Mouse (Mus musculus): Measurements from ENCODE around the gene Pgam5.

Pgam5 gene

DNA sequence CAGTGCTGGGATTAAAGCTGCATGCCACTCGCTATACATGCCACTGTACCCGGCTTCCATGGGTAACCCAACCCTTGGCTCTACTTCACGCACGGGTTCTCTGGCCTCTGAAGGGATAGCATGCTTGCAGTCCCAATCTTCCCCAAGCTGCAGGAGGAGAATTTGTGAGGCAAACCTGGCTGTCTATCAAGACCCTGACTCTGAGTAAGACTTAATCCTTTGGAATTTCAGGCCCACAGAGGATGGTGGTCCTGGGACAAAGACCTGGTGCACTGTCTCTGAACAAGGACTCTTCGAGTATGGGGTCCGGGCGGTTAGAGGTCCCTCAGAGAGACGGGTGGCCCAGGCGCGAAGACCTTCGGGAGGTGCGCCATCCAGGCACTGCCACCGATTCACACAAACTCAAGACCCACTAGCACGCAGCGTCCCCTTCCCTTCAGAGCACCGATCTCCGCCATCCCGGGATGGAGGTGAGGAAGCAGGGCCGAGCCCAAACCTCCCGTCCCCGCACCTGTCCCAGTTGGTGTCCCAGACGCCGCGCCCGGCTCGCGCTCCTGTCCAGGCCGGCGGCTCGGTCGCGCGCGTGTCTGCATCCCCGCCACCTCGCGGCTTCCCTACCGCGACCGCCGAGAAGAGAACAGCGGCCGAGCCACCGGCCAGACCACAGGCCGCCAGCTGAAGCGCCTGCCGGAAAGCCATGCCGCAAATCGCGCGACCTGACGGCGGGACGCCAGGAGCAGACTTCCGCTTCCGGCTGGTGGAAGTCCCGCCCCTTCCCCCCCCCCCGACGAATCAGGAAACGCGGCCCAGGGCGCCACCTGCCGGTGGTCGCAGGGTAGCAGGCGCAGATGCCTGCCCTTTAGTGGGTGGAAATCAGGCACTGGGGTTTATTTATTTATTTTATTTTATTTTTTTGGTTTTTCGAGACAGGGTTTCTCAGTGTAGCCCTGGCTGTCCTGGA, at the start of gene Pgam5:
TSS of gene Pgam5 (minus strand) at position 773 of the 961 bp plus-strand sequence.
- peak; percentile 86 for DNase-seq (ENCODE audit: low spot score)

GRCm38 (mm10) chr5:110313127-110313526, 43.4 kb upstream of the Pgam5 start:
- no peak for DNase-seq (ENCODE audit: low spot score)

DNA sequence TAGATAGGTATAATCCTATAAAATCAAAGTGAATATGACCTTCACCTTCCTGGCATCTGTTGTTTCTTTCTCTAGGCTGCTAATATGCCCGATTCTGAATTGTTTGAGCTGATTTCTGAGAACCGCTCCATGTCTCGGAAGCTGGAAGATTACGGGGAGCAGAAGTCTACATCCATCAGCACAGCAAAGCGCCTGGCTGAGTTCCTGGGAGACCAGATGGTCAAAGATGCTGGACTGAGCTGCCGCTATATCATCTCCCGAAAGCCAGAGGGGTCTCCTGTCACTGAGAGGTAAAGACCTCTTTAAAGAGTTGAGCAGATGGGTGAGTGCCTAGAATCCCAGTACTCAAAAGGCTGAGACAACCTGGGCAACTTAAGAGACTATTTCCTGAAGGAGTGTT, 39.1 kb upstream of the Pgam5 start:
- no peak for DNase-seq (ENCODE audit: low spot score)

DNA sequence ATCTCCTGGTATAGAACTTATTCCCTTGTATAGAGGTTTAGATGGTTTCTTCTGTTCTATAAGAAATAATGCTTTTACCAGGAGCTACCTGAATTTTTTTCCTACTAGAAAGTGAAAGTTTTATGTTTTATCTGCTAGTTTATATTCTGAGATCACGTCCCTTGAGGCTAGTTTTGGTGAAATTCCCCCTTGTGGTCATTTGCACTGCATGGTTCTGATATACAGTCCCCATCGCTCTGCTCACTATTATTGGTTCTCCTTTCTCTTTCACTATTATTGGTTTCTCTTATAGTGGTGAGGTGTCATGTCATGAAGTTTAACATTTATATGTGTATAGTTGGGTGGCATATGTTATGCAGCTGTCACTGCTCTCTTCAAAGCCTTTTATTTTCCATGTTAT, 30.9 kb upstream of the Pgam5 start:
- DNase-seq (ENCODE audit: low spot score): no peak

DNA sequence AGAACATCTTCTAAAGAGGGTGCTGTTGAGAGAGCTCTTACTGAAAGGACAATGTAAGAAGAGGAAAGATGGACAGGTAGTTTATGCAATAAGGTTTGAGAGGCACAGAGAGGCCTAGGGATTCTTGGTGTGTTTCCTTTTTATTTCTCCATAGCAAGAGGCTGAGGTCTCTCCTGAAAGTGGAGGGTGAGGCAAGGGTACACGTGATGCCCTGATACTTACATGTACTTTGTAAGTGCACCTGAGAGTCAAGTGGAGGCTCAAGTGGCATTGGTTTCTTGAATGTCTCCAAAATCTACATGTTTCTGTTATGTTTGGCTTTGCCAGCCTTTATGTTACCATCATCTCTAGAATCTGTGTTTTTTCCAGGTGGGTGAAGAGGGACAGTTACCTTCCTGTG, 26.9 kb upstream of the Pgam5 start:
- no peak for DNase-seq (ENCODE audit: low spot score)

DNA sequence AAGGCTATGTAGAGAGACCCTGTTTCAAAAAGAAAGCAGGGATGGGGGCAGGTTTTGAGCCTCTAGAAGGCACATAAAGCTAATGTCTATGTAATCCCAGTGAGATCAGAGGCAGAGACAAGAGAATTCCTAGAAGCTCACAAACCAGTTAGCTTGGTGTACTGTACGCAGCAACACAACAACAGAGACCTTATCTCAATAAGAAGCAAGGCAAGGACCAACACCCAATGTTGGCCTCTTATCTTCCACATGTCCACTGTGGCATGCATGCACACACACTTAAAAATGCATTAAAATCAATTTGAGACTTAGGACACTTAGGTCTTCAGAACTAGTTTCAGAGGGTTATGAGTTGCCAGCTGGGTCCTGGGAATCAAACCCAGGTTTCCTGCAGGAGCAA, 21.9 kb upstream of the Pgam5 start:
- no peak for DNase-seq (ENCODE audit: low spot score)

- DNase-seq (ENCODE audit: low spot score): no peak
Measured at GRCm38 (mm10) chr5:110287084-110287475, 17.4 kb upstream of the Pgam5 start.

DNA sequence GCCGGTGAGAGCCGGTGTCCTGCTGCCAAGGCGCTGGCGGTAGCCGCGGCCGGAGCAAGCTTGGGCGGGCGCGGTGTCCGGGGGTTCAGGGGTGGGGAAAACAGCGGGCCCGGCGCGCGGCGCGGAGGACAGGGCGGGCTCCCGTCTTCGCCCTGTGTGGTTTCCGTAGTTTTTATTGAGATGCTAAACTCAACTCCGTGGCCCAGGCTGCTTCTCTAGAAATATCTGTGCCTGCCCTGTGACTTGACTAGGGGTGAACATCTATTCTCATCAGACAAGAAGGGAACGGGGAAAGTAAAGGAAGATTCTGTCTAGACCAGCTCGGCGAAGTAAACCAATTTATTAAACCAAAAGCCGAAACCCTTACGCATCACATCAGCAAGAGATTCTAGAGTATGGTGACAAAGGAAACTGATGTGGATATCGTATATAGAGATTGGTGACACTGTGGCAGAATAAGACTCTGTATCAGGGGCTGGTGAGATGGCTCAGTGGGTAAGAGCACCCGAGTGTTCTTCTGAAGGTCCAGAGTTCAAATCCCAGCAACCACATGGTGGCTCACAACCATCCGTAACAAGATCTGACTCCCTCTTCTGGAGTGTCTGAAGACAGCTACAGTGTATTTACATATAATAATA, 16.9 kb upstream of the Pgam5 start:
- no peak for DNase-seq (ENCODE audit: low spot score)

DNA sequence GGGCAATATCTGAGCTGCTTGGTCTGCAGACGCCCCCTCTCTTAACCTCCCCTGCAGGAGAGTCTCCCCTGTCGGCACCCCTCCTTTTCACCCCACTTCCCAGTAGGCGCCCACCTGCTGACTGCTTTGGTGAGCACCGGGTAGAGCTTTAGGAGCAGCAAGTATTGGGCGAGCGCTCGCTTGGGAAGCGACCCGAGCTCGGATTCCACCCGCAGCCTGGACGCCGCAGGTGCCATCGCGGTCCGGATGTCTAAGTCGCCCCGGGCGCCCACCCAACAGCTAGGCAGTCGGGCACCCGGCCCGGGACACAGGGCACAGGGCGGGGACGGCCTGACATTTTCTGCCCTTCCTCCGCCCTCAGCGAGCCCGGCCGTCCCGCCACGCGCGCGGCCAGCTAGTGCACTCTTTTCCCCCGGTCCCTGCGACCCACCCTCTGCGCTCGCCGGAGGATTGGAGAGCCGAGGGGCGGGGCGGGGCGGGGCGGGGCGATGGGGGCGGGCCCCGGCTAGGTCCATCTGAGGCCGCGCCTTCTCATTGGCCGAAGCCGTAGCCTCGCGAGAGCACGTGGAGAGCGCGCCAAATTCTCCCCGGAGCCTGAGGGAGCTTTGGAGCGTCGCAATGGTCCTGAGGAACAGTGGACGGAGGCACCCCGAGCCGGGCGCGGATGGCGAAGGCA, 16.2 kb upstream of the Pgam5 start, which contains the start of the genes Pxmp2 and Pole:
TSS of gene Pxmp2 (minus strand) at position 417 of the 676 bp plus-strand sequence.
TSS of gene Pole (plus strand) at position 537 of the 676 bp plus-strand sequence.
- peak; percentile 84 for DNase-seq (ENCODE audit: low spot score)

GRCm38 (mm10) chr5:110285156-110285555, 15.4 kb upstream of the Pgam5 start:
- DNase-seq (ENCODE audit: low spot score): no peak

- peak; percentile 22 for DNase-seq (ENCODE audit: low spot score)
Measured at GRCm38 (mm10) chr5:110284536-110284935, 14.8 kb upstream of the Pgam5 start.

GRCm38 (mm10) chr5:110281984-110282383, 12.3 kb upstream of the Pgam5 start:
- DNase-seq (ENCODE audit: low spot score): no peak

GRCm38 (mm10) chr5:110276910-110277309, 7.2 kb upstream of the Pgam5 start:
- DNase-seq (ENCODE audit: low spot score): no peak

GRCm38 (mm10) chr5:110276391-110276790, 6.7 kb upstream of the Pgam5 start:
- DNase-seq (ENCODE audit: low spot score): no peak

DNA sequence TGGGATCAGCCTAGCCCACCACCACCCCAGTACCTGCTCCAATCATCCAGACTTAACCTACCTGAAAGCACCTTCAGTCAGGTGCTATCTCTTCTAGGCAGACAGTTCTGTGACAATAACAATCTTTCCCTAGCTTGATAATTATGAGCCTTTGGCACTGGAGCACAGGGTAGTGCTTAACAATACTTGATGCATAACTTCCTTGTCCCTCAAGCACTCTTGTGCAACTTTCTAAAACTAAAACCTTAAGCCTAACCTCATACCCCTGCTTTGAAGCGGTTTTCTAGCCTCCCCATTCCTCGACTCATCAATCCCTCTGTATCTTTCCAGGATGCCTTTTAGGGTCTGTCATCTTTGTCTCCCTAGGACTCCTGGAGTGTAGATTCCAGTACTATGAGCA, 5.1 kb upstream of the Pgam5 start:
- DNase-seq (ENCODE audit: low spot score): no peak

DNA sequence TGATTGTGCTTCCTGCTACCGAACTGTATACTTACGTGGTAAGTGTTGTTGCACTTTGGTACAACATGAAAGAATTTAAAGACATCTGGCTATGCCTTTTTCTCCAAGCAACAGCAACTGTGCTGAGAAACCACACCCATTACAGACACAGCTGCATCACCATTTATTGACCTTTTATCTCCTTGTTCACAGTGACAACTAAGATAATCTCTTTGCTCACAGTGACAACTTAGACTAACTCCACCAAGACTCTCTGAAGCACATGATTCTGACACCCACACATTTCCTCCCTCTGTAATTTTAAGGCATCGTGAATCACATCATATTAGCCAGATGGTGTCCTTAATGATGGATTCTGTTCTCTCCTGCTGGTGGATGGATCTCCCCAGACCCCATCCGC, 4.4 kb upstream of the Pgam5 start:
- no peak for DNase-seq (ENCODE audit: low spot score)

- no peak for DNase-seq (ENCODE audit: low spot score)
Measured at GRCm38 (mm10) chr5:110270242-110270641, 529 bp upstream of the Pgam5 start.

GRCm38 (mm10) chr5:110266941-110267340, 2.8 kb downstream of the Pgam5 start:
- DNase-seq (ENCODE audit: low spot score): no peak

DNA sequence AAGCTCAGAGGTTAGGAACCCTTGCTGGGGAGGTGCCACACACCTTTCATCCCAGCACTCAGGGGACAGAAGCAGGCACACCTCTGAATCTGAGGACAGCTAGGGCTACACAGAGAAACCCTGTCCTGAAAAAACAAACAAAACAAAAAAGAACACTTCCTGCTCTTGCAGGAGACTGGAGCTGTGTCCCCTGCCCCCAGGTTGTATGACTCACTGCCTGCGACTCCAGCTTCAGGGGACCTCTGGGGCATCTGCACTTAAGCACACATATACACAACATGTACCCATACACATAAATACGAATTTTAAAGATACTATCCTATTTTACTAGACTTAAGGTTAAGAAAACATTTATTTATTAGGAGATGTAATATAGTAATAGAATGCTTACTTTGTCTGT, 25.6 kb downstream of the Pgam5 start:
- no peak for DNase-seq (ENCODE audit: low spot score)

GRCm38 (mm10) chr5:110232346-110232745, 37.4 kb downstream of the Pgam5 start:
- no peak for DNase-seq (ENCODE audit: low spot score)

- DNase-seq (ENCODE audit: low spot score): peak; percentile 5
Measured at GRCm38 (mm10) chr5:110231638-110232037, 38.1 kb downstream of the Pgam5 start.

- peak; percentile 93 for DNase-seq (ENCODE audit: low spot score)
Measured at GRCm38 (mm10) chr5:110230780-110231461, 38.8 kb downstream of the Pgam5 start, which contains the start of gene Ankle2. Ankle2 (plus strand) TSS chr5:110231004.
